Mouse (Mus musculus): ENCODE measurements at regions not wholly inside any gene's neighbourhood (a gene's known extent, or its start where the extent isn't known, plus 50 kb on each side); places are given as distances from the start of the nearest gene placed in this dataset.

DNA sequence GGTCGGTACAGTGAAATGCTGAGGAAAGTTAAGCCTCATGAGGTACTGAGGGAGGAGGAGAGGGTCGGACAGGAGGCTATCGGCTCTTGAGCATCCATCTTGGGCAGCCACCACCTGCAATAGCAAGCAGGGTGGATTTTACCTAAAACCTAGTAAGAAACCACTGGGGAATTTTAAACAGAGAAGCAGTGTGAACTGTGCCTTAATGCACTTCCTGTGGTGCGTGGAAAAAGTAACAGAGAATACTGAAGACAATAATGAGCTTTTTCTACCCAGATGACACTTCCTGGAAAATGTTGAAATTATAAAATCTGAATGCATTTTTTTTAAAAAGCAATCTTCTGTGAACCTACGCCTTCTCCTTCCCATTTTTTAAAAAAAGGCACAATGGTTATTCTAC, 67.1 kb upstream of the Sash1 start:
- no peak for DNase-seq (ENCODE audit: low spot score in 2 of 2)

DNA sequence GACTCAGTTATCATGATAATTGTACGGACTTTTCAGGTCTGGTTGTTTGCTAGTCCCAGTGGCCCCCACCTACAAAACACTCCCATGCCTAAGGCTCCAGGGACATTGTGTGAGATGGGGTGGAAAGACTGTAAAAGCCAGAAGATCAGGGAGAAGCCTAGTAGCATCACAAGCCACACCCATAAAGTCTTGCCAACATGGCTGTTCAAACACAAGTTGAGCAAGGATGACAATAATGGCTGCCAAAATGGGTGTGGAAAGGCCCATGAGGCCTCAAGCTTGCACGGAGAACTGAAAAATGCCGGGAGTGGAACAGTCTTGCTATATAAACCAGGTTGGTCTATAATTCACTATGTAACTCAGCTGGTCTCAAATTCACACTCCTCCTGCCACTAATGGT, 66.1 kb upstream of the Sash1 start:
- no peak for DNase-seq (ENCODE audit: low spot score in 2 of 2)

DNA sequence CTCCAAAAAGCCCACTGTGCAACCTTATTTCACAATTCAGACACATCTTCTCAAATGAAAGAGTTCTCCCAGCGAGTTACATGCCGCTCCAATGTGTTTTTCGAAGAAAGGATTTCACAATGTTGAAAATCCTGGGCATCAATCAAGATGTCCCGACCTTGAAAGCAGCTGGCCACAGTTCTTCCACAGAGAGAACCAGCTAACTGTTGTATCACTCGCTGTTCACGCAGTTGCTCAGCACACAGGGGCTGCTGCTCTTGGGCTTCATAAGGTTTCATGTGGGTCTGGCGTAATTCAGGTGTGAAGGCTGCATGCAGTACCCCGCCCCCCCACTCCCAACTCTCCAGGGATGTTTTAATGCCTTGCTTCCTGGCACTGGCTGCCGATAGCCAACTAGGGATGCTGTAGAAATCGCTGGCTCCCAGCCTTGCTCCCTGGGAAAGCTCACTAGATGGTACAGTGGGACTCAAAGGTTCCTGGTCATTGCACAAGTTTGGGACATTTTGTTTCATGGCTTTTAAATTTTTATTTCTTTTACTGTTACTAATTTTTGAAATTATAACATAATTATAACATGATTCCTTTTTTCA, 65.5 kb upstream of the Sash1 start:
- DNase-seq (ENCODE audit: low spot score in 2 of 2), result peak in 1 of 2 experiments; percentile 21

DNA sequence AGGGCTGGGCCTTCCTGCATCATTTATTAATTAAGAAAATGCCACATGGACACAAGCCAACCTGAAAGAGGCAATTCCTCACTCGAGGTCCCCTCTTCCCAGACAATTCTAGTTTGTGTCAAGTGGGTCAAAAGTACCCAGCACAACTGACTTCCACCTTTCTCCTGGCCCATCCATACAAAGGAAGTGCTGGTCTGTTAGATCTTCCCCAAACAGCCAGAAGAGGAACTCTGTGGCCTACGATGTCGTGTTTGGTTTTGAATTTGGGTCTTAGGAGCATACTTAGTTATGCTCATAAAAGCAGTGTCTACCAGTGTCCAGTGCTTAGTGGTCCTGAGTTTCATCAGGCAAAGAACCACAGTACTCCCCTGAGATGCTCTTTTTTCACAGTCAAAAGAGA, 62.4 kb upstream of the Sash1 start:
- DNase-seq (ENCODE audit: low spot score in 2 of 2), result no peak

DNA sequence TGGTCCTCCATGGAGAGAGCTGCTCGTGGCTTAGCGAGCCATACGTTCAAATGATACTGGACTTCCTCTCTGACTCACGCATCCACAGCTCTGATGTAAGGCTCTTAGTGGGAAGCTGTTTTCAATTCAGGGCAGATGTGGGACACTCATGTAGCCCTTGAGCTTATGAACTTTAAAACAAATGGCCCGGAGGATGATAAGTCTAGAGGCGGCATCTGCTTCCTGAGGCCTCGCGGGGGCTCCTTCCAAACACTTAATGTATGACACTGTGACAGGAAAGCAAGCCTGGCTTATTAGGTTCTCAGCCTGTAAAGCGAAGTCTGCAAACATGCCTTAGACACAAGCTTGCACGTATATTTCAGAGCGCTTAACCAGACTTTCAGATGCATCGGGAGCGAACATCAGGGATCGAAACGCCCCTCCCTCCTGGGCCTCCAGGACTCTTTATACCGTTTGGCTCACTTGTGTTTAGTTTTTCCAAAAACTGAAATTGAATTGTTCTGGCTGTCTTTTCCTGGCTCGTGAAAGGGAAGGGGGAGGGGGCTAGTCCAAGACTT, 59.4 kb upstream of the Sash1 start:
- DNase-seq (ENCODE audit: low spot score in 2 of 2), result no peak

DNA sequence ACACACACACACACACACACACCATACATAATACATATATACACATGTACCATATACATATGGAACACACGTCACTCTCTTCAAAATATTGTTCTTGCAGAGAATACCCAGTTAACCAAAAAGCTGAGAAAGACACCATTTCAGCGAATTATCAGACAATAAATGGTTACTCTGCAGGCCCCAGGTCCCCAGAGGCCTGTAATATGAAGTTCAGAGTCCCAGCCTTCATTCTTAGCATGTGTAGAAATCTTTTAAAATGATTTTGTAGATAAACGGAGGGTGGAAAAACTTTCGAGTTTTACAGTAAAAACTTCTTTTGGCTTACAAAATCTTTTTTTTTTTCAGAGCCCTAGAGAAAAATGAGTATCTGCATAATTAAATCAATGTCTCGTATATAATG, 58.7 kb upstream of the Sash1 start:
- no peak for DNase-seq (ENCODE audit: low spot score in 2 of 2)

DNA sequence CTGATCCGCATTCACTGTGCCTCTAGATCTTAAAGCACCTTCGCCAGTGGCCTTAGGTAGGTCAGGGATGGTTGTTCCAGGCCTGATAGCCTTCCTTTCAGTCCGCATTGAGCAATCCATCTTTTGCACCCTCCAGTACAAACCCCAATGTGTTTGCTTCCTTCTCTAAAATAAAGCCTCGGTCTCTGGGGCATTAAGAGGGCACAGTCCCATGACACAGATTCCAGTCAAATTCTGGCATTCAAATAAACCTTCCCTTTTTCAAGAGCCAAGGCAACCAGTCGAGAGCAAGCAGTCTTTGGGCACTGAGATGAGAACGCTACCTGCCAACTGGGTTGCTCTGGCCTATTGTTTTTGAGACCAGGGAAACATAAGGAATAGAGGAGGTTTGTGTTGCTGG, 57.8 kb upstream of the Sash1 start:
- DNase-seq (ENCODE audit: low spot score in 2 of 2), result no peak

DNA sequence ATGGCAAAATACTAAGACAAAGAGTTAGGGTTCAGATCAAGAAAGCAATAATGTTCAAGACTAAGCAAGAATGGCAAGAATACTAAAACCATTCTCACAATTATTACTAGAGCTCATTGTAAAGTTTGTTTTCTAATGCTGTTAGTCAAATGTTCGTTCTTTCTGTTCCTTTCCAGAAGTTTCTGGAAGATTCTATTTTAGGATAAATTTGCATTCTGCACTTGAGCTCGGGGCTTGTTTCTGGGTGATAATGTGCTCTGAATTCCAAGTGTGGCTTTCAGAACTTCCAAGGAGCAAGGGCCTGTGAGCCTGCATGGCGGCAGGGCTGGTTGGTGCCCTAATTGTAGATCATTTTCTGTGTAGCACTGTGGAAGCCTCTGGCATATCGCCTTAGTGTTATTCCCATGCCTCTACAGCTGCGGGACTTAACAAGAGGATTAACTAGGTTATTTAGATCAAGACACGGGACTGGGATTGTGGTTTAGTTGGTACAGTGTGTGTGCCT, 57.1 kb upstream of the Sash1 start:
- DNase-seq (ENCODE audit: low spot score in 2 of 2), result no peak

DNA sequence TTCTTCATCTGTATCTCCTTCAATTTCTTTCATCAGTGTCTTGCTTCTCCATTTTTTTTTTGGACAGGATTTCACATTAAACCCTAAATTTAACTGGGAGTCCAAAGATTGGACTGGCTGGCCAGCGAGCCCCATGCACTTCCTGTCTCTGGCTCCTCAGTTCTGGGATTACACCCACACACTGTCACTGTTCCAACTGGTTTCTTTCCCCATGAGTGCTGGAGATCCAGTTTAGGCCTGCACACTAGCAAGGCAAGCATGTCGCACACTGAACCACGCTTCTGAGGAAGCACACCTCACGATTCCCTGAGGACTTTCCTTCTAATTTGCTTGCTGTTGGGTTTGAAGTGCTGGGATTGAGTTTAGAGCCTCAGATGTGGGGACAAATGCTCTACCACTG, 50.5 kb upstream of the Sash1 start:
- DNase-seq (ENCODE audit: low spot score in 2 of 2), result no peak
